Mouse (Mus musculus) cerebellum, adult 2 months (tissue): ENCODE measurements at regions not wholly inside any gene's neighbourhood (a gene's known extent, or its start where the extent isn't known, plus 50 kb on each side); places are given as distances from the start of the nearest gene placed in this dataset.

Experiments
- CTCF ChIP-seq: fragments of 200-500 bp; IDR thresholded peaks from 2 replicates; pipeline ENCODE4 v1.5.1; 2011; ENCODE audit warnings: low read depth, mild to moderate bottlenecking, control low read depth, low read length, moderate library complexity, borderline replicate concordance; ENCODE audit not compliant: insufficient read depth
- POLR2A ChIP-seq: fragments of 200-500 bp; IDR thresholded peaks from 2 replicates; pipeline ENCODE4 v1.6.1; 2011; ENCODE audit warnings: low read length, control low read depth, borderline replicate concordance; ENCODE audit not compliant: insufficient read depth

DNA sequence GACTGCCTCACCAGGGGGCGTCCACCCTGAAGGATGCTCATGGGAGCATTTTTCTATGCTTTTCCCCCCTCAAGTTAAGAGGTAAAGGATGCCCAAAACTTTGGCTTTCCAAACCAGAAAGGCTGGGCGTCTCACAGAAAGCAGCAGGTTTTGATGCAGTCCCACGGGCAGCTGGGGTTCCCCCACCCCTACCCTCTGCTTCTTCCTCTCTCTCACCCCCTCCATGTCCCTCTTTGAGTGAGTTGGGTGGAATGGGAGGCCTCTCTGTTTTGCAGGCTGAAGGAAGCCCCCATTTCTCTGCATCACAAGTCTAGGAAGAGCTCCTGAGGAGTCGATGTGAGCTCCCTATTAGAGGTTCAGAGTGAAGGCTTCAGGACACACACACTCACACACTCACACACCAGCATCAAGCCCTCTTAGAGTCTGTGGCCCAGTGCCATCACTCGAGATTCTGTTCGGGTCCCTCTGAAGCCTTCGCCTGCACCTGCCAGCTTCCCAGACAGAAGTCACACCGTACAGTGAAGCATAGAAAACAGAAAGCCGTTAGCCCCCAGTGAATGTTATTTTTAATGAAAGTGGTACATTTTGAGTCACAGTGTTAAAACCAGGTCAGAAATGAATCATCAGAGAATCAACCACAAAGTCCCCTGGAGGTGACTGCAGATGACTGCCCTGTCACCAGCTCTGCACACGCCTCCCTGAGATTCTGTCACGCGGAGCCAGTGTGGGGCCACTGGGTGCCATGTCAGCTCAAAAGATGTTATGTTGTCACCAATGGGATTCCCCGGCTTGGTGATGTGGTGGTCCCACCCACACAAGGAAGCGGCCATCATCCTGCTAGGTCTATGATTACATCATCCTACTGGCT, 78.3 kb downstream of the Tomm20 start:
- TF ChIP-seq CTCF (no peak), POLR2A (no peak)
